Mouse (Mus musculus): ENCODE measurements at regions not wholly inside any gene's neighbourhood (a gene's known extent, or its start where the extent isn't known, plus 50 kb on each side); places are given as distances from the start of the nearest gene placed in this dataset.
"Not testable (repeated sequence)": the region's sequence is repeated elsewhere in the genome, so short reads cannot be mapped to it uniquely, and the experiment has no call there.

DNA sequence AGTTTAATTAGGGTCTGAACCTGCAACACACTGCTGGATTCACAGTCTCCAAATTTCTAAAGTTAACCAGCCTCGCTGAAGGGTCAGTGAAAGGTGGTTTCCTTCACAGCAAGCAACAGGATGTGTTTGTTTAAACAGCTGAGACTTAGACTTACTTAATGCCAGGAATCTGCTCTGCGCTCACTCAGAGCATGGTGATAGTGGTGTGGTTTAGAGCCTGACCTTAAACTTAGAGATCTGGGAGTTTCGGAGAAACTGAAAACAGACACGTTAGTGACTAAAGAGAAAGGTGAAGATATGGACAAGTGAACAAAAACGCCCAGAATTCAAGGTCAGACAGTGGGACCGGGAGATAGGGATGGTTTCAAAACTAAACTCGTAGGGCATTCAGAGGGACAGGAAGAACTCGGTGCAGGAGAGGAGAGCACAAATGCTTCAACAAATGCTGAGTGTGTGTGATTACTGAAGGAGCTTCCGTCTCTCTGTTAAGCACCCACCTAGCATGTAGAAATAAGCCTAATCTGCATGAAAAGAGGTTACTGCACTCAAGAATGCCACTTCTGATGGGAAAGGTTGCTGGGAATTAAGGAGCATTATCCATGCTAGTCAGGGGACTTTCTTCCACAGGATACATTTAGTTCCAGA lies 97.2 kb upstream of the Ifngr1 start:
- DNase-seq (ENCODE audit: low read depth, low spot score): no peak

DNA sequence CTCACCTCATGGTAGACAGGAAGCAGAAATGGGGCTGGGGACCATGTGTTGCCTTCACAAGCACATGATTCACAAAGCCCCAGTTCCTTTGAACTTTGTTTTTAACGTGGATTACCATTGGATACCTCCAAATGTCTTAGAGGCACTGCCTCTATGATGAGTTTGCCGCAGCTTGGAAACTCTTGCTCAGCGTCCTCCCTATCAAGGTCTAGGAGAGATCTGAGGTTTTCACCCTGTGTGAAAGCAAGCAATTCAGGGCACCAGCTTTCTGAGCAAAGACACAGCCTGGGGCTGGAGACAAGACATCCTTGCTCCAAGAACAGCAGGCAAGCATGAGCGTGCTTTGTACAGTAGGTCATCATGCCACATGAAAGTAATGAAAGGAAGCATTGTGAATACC lies 93.6 kb upstream of the Ifngr1 start:
- DNase-seq (ENCODE audit: low read depth, low spot score): no peak

DNA sequence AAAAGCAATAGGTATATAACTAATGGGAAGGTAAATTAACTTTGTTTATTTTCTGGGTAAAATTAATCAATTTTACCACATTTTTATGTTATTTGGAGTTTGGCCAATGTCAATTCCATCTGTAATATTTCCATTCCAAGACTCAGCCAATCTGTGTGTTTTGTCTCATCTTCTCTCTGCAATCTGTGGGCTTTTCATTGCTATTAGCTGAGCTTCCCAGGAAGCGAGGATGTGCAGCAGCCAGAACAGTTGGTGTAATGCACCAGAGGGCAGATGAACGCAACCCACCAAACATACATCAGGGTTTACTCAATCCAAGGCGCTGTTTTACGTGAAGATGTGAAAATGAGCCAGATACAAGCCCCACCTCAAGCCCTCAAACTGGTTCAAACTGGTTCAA lies 88.9 kb upstream of the Ifngr1 start:
- DNase-seq (ENCODE audit: low read depth, low spot score): no peak

DNA sequence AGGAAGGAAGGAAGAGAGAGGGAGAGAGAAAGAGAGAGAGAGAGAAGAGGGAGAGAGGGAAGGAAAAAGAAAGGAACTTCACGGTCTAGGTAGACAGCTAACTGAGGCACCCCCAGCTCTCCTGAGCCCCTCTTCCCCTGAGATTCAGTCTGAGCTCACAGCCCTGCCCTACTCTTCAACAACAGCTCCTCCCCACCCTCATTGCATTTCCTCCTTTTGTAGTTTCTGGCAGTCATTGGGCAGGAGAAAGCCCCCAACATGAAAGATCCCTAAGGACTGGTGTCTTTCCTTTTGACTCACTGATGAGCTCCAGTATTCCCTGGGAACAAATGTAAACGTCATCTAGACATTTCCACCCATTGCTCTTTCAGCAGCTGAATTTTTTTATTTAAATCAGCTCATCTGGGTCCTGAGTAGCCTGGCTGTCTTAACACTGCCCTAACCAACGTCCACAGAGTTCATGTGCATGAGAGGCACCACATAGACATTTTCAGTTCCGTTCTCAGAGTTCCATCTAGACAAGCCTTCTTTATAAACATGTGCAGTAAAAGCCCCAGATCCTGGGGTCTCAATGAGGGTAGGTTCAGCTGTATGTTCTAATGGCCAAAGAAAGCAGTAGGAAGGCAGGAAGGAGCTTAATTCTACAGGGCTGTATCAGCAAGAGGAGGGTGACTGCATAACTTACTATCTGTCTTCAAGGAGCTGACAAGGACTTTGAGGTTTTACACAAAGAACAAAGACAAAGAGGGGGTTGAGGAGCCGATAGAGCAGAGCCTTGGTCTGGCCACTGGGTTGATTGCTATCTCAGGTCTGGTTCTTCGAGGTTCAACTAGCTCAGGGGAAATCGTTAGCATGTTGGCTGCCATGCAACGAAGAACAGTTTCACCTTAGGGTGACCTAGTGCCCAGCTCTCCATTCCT lies 87.6 kb upstream of the Ifngr1 start:
- no peak for DNase-seq (ENCODE audit: low read depth, low spot score)

DNA sequence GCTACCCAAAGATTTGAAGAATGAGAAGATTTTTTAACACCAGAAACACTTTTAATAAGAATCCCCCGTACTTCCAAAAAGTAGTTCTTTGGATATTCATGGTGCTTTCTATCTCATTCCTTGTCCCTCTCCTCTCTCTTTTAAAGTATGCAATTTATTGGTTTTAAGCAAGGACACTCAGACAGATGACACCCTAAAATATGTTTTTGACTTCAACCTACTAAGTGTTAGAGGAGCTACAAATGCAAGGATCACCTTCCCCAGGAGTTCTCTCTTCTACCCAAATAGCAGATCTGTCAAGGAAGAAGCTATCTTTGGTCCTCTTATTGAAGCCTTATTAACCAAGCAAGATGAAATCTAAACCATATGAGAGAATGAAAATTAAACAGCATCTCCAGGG lies 86.6 kb upstream of the Ifngr1 start:
- DNase-seq (ENCODE audit: low read depth, low spot score): no peak

DNA sequence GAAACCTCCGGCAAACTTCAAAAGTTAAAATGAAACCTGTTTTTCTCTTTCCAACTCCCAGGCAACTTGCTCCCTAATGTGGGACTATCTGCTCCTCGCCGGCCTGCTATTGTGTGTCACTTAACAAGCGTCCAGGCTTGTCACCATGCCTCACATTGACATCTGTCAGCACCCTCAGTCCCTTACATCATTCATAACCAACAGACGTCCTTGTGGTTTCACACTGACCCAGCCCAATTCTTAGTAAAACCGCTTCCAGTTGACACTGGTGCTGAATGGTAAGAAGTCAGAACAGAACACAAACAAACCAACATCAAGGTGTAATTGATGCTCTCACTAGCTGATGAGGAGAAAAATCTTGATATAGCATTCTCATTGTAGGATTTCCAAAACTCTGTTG lies 85.8 kb upstream of the Ifngr1 start:
- no peak for DNase-seq (ENCODE audit: low read depth, low spot score)

DNA sequence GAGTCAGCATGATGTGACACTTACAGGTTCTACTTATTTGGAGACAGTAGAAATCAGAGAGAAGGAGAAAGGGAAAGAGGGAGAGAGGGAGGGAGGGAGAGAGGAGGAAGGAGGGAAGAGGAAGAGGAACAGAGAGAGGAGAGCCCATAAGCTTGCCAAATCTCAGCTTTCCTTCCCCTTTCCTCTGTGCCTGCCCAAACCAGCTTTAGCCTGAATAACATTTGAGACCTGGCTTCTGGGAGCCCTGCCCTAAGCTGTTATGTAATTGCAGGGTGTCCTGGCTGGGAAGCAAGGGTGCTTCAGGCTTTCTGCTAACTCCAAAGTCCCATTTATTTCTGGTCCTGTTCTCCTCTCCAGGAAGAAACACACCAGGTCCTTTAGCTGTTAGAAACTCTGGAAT lies 85.3 kb upstream of the Ifngr1 start:
- DNase-seq (ENCODE audit: low read depth, low spot score): no peak

DNA sequence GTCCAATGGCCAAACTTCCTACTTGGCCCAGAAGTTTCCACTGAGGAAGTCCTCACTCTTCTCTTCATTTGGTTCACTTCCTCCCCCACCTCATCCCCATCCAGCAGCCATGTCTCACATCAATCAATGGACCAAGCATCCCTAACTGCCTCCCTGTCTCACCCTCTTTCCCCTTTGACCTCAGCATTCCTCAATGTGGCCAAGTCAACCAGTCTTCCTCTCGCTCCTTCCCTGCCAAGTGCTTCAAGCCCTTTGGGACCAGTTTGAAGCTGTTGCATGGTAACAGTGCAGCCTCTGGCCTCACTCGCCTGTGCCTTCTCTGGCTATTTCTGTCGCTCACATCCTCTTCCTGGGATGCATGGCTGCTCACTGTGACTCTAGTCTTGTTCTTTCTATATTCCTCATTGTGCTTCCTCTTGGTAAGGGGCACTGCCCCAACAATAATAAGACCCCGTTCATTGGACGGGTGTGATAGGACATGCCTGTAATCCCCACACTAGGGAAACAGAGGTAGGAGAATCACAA lies 83.5 kb upstream of the Ifngr1 start:
- no peak for DNase-seq (ENCODE audit: low read depth, low spot score)

DNA sequence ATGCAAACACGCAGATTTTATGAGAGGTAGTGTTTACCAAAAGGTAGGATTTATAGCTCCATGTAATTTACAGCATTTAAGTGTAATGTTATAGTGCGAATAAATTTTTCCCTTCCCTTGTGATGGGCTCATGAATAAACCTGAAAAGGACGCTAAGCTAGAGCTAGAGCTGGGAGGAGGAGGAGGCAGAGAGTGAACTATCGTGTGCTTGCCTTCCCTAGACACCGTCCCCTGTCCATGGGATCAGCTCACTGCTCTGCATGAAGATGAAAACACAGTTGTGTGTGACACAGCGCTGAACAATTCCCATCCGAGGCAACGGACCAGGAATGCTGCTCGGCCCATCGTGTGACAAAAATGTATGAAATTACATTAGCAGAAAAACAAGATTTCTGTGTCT lies 81.7 kb upstream of the Ifngr1 start:
- DNase-seq (ENCODE audit: low read depth, low spot score): no peak

DNA sequence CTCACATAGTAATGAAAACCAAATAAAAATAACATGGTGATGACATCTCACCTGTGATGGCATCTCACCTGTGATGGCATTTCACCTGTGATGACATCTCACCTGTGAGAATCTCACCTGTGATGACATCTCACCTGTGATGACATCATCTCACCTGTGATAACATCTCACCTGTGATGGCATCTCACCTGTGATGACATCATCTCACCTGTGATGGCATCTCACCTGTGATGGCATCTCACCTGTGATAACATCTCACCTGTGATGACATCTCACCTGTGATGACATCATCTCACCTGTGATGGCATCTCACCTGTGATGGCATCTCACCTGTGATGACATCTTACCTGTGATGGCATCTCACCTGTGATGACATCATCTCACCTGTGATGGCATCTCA lies 77.4 kb upstream of the Ifngr1 start:
- DNase-seq (ENCODE audit: low read depth, low spot score): not testable (repeated sequence)

DNA sequence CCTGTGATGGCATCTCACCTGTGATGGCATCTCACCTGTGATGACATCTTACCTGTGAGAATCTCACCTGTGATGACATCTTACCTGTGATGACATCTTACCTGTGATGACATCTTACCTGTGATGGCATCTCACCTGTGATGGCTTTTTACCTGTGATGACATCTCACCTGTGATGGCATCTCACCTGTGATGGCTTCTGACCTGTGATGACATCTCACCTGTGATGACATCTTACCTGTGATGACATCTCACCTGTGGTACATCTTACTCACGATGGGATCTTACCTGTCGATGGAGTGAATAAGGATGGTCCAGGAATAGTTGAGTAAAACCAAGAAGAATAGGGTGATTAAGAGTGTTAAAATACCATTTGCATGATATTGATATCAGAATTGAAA lies 76.9 kb upstream of the Ifngr1 start:
- no peak for DNase-seq (ENCODE audit: low read depth, low spot score)

DNA sequence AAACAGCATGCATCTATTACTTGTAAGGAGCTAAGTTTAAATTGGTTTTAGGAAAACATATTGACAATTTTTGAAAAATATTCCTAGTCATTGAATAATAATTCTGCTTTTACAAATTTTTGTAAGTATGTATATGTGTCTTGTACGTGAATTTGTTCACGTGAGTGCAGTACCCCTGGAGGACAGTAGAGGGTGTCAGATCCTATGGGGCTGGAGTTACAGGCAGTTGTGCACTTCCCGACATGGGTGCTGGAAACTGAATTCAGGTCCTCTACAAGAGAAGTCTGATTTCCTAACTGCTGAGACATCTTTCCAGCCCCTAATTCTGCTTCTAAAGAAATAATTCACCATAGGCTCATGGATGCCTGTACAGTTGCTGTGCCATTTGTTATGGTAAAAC lies 75.7 kb upstream of the Ifngr1 start:
- no peak for DNase-seq (ENCODE audit: low read depth, low spot score)

DNA sequence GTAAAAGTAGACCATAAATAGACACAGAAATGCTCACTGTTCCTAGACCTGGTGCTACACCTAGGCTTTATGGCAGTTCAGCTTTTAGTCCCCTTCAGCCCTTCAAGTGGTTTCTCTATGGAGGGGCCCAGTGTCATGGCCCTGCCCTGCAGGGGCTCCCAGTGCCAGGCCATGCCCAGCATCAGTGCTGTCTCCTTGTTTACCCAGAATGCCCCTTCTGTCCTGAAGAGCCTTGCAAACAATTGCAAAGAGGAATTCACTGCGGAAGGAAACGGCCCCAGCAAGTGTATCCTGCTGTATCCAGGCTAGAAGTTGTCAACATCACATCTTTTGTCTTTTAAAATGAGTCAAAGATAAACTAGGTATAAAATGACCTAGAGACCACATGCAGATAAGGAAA lies 74.7 kb upstream of the Ifngr1 start:
- no peak for DNase-seq (ENCODE audit: low read depth, low spot score)

DNA sequence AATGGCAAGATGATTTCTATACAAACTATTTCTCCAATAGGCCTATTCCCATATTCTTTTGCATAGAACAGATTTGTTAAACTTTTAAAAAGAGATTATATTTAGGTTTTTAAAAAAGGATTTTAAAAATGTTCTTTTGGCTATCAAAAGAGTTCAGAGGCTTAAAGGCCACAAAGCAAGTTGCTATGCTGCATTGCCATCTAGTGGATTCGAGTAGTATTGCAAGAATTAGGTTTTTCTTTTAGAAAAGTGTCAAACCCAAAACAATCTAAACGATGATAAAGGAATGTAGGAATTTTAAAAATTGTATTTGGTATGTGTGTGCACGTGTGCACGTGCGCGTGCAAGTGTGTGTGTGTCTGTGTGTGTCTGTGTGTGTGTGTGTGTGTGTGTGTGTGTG lies 73.0 kb upstream of the Ifngr1 start:
- no peak for DNase-seq (ENCODE audit: low read depth, low spot score)

DNA sequence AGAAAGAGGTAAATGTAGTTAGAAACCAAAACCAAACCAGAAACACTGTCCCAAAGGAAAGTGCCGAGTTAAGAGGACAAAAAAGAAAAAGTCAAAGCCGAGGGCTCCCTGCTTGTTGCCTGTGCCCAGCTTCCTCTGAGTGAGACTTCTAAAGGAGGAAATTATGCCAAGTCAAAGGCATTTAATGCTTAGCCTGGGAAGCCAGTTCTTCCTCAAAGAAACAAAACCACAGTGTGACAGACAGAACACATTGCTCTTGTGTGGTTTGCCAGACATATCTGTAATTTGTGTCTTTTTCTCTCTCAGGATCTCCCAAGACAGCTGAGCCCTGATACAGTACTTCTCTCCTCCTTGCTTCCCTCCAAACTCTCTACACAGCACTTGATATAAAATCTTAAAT lies 69.6 kb upstream of the Ifngr1 start:
- DNase-seq (ENCODE audit: low read depth, low spot score): no peak

DNA sequence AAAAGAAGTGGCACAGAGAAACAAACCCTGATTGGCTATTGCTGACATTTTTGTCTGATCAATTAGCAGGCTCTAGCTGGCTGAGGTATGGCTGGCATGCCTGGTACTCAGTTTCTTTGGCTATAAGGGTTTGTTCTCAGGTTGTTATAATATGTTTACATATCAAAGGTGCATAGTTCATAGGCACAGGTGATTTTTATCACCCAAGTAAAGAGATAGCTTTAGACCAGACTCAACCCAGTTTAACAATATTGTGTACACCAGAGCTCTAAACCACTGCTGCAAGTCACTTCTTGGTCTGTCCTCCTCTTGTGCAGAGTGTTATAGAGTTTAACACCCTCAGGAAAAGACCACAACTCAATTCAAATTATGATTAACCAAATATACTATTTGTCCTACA lies 65.8 kb upstream of the Ifngr1 start:
- no peak for DNase-seq (ENCODE audit: low read depth, low spot score)

DNA sequence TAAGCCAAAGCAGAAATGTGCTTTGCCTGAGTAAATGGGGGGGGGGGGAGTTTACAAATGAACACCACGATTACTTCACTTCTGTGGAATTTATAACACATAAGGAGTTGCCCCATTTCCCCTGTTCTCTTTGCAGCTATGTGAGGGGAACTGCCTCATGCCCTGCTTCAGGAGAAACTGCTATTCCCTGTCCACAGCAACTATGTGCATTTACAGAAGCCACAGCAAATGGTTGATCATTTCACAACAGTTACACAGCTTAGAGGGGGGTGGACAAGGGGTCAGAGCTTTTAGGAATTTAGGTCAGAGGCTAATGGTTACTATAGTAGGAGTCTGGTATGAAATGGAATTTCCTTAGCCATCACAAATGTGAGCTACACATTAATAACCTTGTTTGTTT lies 65.4 kb upstream of the Ifngr1 start:
- DNase-seq (ENCODE audit: low read depth, low spot score): no peak

DNA sequence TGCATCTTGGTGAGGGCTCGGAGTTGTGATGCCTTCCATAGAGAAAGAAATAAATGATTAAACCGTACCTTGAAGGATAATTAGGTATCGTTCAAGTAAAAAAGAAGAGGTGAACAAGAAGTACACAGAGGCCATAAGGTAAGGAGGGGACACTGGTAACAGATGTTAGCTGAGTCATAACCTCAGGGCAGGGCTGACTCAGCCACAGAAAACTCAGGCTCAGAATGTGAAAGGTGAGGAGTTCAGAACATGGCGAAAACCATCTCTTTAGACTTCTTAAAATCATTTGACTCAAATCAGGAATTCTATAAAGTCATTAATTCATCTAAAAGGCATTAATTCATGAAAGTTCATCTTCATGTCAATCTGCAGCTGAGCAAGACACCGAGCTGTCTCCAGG lies 62.1 kb upstream of the Ifngr1 start:
- DNase-seq (ENCODE audit: low read depth, low spot score): no peak

DNA sequence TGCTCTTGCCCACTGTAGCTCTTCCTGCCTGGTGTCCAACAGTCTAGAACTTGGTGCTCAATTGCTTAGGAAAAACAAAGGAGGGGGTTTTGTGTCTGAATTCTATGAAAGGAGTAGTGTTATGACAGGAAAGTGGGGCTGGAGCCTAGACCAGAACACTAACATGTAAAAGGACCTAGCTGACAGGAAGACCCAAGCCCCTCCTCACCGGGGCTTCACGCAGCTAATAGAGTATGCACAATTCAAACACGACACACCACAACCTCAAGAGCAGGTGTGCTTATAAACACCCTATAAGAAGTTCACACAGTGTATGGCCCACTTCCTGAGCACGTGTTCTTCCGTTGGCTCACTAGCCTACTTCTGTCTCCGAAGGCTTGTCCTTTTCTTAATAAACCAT lies 61.7 kb upstream of the Ifngr1 start:
- DNase-seq (ENCODE audit: low read depth, low spot score): no peak

DNA sequence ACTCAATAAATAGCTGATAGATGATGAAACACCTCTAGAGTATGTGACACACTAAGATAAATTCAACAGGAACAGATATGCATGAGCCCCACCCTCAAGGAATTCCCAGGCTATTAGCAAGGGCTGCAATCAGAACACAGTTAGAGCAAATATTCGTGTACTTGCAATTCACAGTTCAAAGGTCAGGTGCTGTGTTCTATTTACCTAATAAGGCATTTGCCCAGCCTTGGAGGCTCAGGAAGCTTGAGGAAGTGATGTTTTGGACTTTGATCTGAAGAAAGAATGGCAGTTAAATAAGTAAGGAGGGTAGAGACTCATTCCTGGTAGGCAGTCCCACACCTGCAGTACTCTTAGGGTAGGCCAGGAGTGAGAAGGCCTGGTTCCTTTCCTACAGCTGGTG lies 60.3 kb upstream of the Ifngr1 start:
- no peak for DNase-seq (ENCODE audit: low read depth, low spot score)

DNA sequence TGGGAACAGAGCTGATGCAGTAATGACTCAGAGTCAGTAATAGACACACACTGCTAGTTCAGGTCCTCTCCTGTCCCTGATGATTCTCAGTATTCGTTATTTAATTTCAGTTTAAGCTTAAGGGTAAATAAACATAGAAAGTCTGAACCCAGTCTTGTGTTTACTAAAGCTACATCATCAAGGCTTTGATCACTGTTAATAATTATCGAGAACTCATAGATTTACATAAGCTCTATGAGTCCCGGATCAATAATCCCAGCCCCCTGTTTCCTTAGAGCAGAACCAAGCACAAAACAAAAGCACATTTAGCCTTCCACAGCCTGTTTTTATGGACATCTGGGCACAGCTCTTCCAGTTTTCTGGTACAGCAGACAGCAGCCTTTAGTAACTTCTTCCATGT lies 59.0 kb upstream of the Ifngr1 start:
- DNase-seq (ENCODE audit: low read depth, low spot score): no peak

DNA sequence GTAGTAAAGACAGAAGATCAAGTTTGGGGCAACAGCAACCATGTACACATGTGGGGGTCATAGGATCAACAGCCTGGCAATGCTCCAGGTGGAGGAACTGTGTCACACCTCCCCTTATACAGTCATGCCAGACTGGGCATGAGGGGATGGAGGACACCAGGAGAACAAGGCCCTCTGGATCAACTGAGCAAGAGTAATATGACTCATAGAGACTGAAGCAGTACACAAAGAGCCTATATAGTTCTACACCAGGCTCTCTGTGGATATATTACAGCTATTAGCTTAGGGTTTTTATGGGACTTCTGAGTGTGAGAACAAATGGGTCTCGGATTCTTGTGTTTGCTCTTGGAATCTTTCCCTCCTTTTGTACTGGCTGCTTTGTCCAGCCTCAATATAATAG lies 57.9 kb upstream of the Ifngr1 start:
- no peak for DNase-seq (ENCODE audit: low read depth, low spot score)

All from telencephalon, adult 2 months (tissue).